Mouse (Mus musculus) thymus, adult 2 months (tissue): ENCODE results near the gene Carns1. TPM values are rescaled to one million over a fixed set of nuclear protein-coding genes. Genes with fewer than 3 reads are reported as not detected.

Experiments used
- DNase-seq: peaks from one replicate; pipeline ENCODE4 v3.0.0; 2021
- H3K27ac ChIP-seq: fragments of 200-500 bp; 2 replicates; pipeline ENCODE4 v1.5.1; 2012; ENCODE audit warnings: low read length, control low read depth; ENCODE audit not compliant: control insufficient read depth, insufficient read depth
- H3K27me3 ChIP-seq: fragments of 200-500 bp; 2 replicates; pipeline ENCODE4 v1.6.1; 2012; ENCODE audit warnings: mild to moderate bottlenecking, low read length, moderate library complexity, mixed read lengths; ENCODE audit not compliant: control insufficient read depth, insufficient read depth
- H3K36me3 ChIP-seq: fragments of 200-500 bp; 2 replicates; pipeline ENCODE4 v1.6.1; 2012; ENCODE audit warnings: mild to moderate bottlenecking, low read length, moderate library complexity; ENCODE audit not compliant: control insufficient read depth, insufficient read depth
- H3K4me1 ChIP-seq: fragments of 200-500 bp; replicated peaks from 2 replicates; pipeline ENCODE4 v1.6.1; 2012; ENCODE audit warnings: low read length; ENCODE audit not compliant: control insufficient read depth, insufficient read depth
- H3K4me3 ChIP-seq: fragments of 200-500 bp; 2 replicates; pipeline ENCODE4 v1.5.1; 2012; ENCODE audit warnings: mild to moderate bottlenecking, low read length, control low read depth, moderate library complexity; ENCODE audit not compliant: control insufficient read depth, insufficient read depth
- CTCF ChIP-seq: fragments of 200-500 bp; IDR thresholded peaks from 2 replicates; pipeline ENCODE4 v1.5.1; 2012; ENCODE audit warnings: mild to moderate bottlenecking, control low read depth, low read length, moderate library complexity, borderline replicate concordance; ENCODE audit not compliant: control insufficient read depth, poor library complexity, insufficient read depth; ENCODE audit errors: extremely low read depth
- POLR2A ChIP-seq: fragments of 200-500 bp; IDR thresholded peaks from 2 replicates; pipeline ENCODE4 v1.6.1; 2012; ENCODE audit warnings: mild to moderate bottlenecking, low read length, control low read depth, moderate library complexity; ENCODE audit not compliant: control insufficient read depth, poor library complexity, insufficient read depth; ENCODE audit errors: extremely low read depth
- WGBS: fragments of 180-500 bp; shearing (Covaris S2); methylation state at CpG from one replicate; pipeline ENCODE4 v1.1.7; 2018; 5-methylcytosine and 5-hydroxymethylcytosine counted together
- polyA plus RNA-seq: library from polyadenylated mRNA; depleted of rRNA; stranded (reverse); fragments of >200 nt; gene quantifications from 2 replicates; pipeline ENCODE4 v1.2.3, GENCODE M21; 2012

The Carns1 gene
- polyA plus RNA-seq, 1 experiment = 95.5 TPM

- Histone ChIP-seq H3K4me3 (no peak overlapping the region), H3K27me3 (no peaks in the 10 kb centered on the region), H3K4me1 (peaks cover 55% of the 10 kb centered on the region), H3K36me3 (peaks cover 18% of the 10 kb centered on the region), H3K27ac (no peak overlapping the region)
- TF ChIP-seq POLR2A = no peak
- TF ChIP-seq CTCF = no peak
- DNase-seq = no peak
- WGBS = 96% methylated on average over 5 of the region's 5 CpGs
Observed at GRCm38 (mm10) chr19:4151898-4152297, 23.4 kb downstream of the Carns1 start.

- Histone ChIP-seq H3K4me3 (no peak overlapping the region), H3K4me1 (peaks cover 55% of the 10 kb centered on the region)
Observed at GRCm38 (mm10) chr19:4151488-4151860, 23.8 kb downstream of the Carns1 start.

GRCm38 (mm10) chr19:4150567-4151487, 24.5 kb downstream of the Carns1 start:
- no peak for DNase-seq
- peaks cover 50% of the 10 kb centered on the region for H3K4me1 ChIP-seq
- WGBS = 94% methylated on average over 22 of the region's 22 CpGs
- peaks cover 11% of the 10 kb centered on the region; the same call in 1 of the 2 replicates for H3K36me3 ChIP-seq
- H3K27ac ChIP-seq = no peak overlapping the region
- no peak for TF ChIP-seq CTCF
- no peak overlapping the region for H3K4me3 ChIP-seq
- no peaks in the 10 kb centered on the region for H3K27me3 ChIP-seq

More at GRCm38 (mm10) chr19:4151488-4151860, 23.8 kb downstream of the Carns1 start:
- H3K27ac ChIP-seq = no peak overlapping the region
- WGBS = 96% methylated on average over 5 of the region's 5 CpGs
- H3K36me3 ChIP-seq = peaks cover 14% of the 10 kb centered on the region
- TF ChIP-seq POLR2A = no peak
- TF ChIP-seq CTCF = no peak
- DNase-seq = no peak
- no peaks in the 10 kb centered on the region for H3K27me3 ChIP-seq

- Histone ChIP-seq H3K36me3 (peaks cover 11% of the 10 kb centered on the region; the same call in 1 of the 2 replicates), H3K4me3 (peak overlapping the region; percentile 76; the same call in 1 of the 2 replicates), H3K27me3 (no peaks in the 10 kb centered on the region), H3K27ac (no peak overlapping the region), H3K4me1 (peaks cover 54% of the 10 kb centered on the region)
- WGBS = 95% methylated on average over 17 of the region's 17 CpGs
- DNase-seq = no peak
- TF ChIP-seq POLR2A (no peak), CTCF (no peak)
Observed at GRCm38 (mm10) chr19:4149764-4150461, 25.4 kb downstream of the Carns1 start.

- Histone ChIP-seq H3K4me3 (peak overlapping the region; percentile 76), H3K27me3 (no peaks in the 10 kb centered on the region), H3K4me1 (peaks cover 60% of the 10 kb centered on the region), H3K27ac (peak overlapping the region; percentile 67; the same call in 1 of the 2 replicates), H3K36me3 (peaks cover 11% of the 10 kb centered on the region; the same call in 1 of the 2 replicates)
- TF ChIP-seq POLR2A = no peak
- TF ChIP-seq CTCF = no peak
- no peak for DNase-seq
- 70% methylated on average over 11 of the region's 11 CpGs for WGBS
Observed at GRCm38 (mm10) chr19:4149283-4149682, 26.0 kb downstream of the Carns1 start.

GRCm38 (mm10) chr19:4148819-4149218, 26.5 kb downstream of the Carns1 start:
- H3K27me3 ChIP-seq = no peaks in the 10 kb centered on the region
- TF ChIP-seq CTCF = 0 out of 2 replicates have a peak, but pooled peaks have one; percentile 3
- TF ChIP-seq POLR2A = no peak
- 4% methylated on average over 8 of the region's 8 CpGs for WGBS
- H3K4me3 ChIP-seq = peak overlapping the region; percentile 76
- H3K27ac ChIP-seq = peak overlapping the region; percentile 67; the same call in 1 of the 2 replicates
- peaks cover 11% of the 10 kb centered on the region; the same call in 1 of the 2 replicates for H3K36me3 ChIP-seq
- no peak for DNase-seq
- peaks cover 60% of the 10 kb centered on the region for H3K4me1 ChIP-seq
